In genomic region chr6:50776931-50777495, GRCm38 (mm10) we compare ENCODE assay signal across 8 mouse cellular contexts.
DNase-seq lines count a peak whose midpoint lies in the region; ATAC-seq and TF ChIP-seq lines count a peak whose summit lies in the region.

No protein-coding gene starts in this region.

- peaks cover 20% of the 10 kb centered on the region for H3K4me1 ChIP-seq in kidney, embryonic 16.5 days (ENCODE audit: insufficient read depth, low read length)
- no peaks in the 10 kb centered on the region for H3K4me1 ChIP-seq in heart, postnatal 0 days (ENCODE audit: control insufficient read depth, insufficient read depth)
- H3K4me1 ChIP-seq in midbrain, embryonic 12.5 days: peaks cover 37% of the 10 kb centered on the region

- peak overlapping the region; percentile 13; the same call in 1 of the 2 replicates for H3K27ac ChIP-seq in kidney, embryonic 16.5 days (ENCODE audit: low read length)
- H3K27ac ChIP-seq in heart, postnatal 0 days (ENCODE audit: low read depth): no peak overlapping the region
- peak overlapping the region; percentile 97 for H3K27ac ChIP-seq in midbrain, embryonic 12.5 days (replicated peaks)

- H3K4me2 ChIP-seq in kidney, embryonic 16.5 days (replicated peaks; ENCODE audit: low read depth, low read length): peak overlapping the region; percentile 44
- H3K4me2 ChIP-seq in heart, postnatal 0 days (ENCODE audit: low read depth, low read length): peak overlapping the region; percentile 36
- peak overlapping the region; percentile 34 for H3K4me2 ChIP-seq in midbrain, embryonic 12.5 days (replicated peaks)

- WGBS in kidney, embryonic 16.5 days: 5% methylated on average over 10 of the region's 10 CpGs
- 35% methylated on average over 10 of the region's 10 CpGs for WGBS in heart, postnatal 0 days
- WGBS in midbrain, embryonic 12.5 days: 4% methylated on average over 10 of the region's 10 CpGs

- no peaks in the 10 kb centered on the region for H3K27me3 ChIP-seq in kidney, embryonic 16.5 days (ENCODE audit: insufficient read depth, low read length)
- H3K27me3 ChIP-seq in heart, postnatal 0 days (ENCODE audit: control insufficient read depth, insufficient read depth, low read length): no peaks in the 10 kb centered on the region
- H3K27me3 ChIP-seq in midbrain, embryonic 12.5 days: no peaks in the 10 kb centered on the region

- no peaks in the 10 kb centered on the region for H3K36me3 ChIP-seq in kidney, embryonic 16.5 days (ENCODE audit: insufficient read depth, low read length)
- no peaks in the 10 kb centered on the region for H3K36me3 ChIP-seq in heart, postnatal 0 days (replicated peaks; ENCODE audit: control insufficient read depth, insufficient read depth, low read length)
- no peaks in the 10 kb centered on the region for H3K36me3 ChIP-seq in midbrain, embryonic 12.5 days

- ATAC-seq in kidney, embryonic 16.5 days (ENCODE audit: low FRiP score, low TSS enrichment): 0 out of 2 replicates have a peak, but pooled peaks have one; percentile 51
- no peak; the same call in 1 of the 2 replicates for ATAC-seq in heart, postnatal 0 days (ENCODE audit: insufficient read depth, low read depth)
- peak; percentile 91 for ATAC-seq in midbrain, embryonic 12.5 days (ENCODE audit: low FRiP score, low read depth)

- H3K4me3 ChIP-seq in kidney, embryonic 16.5 days (ENCODE audit: low read length): no peak overlapping the region; the same call in 1 of the 2 replicates
- no peak overlapping the region for H3K4me3 ChIP-seq in heart, postnatal 0 days (ENCODE audit: low read depth, low read length)
- no peak overlapping the region for H3K4me3 ChIP-seq in midbrain, embryonic 12.5 days

- TF ChIP-seq CTCF in heart, postnatal 0 days (IDR thresholded peaks at IDR 0.05; ENCODE audit: low read depth): no peak

- TF ChIP-seq EP300 in heart, postnatal 0 days (IDR thresholded peaks at IDR 0.05; ENCODE audit: low read depth): no peak

- DNase-seq in kidney, adult 9 months: no peak
- peak; percentile 35 for DNase-seq in embryo, embryonic 11.5 days (ENCODE audit: low read depth, low spot score)
- DNase-seq in heart, postnatal 0 days (ENCODE audit: low spot score): peak; percentile 42
- peak; percentile 75 to 76 for DNase-seq in layer of hippocampus, postnatal 36 days
- peak; percentile 86 for DNase-seq in telencephalon, adult 2 months (ENCODE audit: low read depth, low spot score)
- no peak for DNase-seq in B cell, adult 2 months

- H3K9me3 ChIP-seq in kidney, embryonic 16.5 days (ENCODE audit: low read length): no peaks in the 10 kb centered on the region
- H3K9me3 ChIP-seq in heart, postnatal 0 days (replicated peaks; ENCODE audit: control insufficient read depth, low read length): no peaks in the 10 kb centered on the region
- H3K9me3 ChIP-seq in midbrain, embryonic 12.5 days: no peaks in the 10 kb centered on the region

- no peak overlapping the region for H3K9ac ChIP-seq in kidney, embryonic 16.5 days (replicated peaks; ENCODE audit: low read length)
- H3K9ac ChIP-seq in heart, postnatal 0 days (replicated peaks; ENCODE audit: low read depth, low read length): no peak overlapping the region
- no peak overlapping the region; the same call in 1 of the 2 replicates for H3K9ac ChIP-seq in midbrain, embryonic 12.5 days (replicated peaks)

Comparison
In these comparisons a context has a peak if more than half of its experiments do, and no peak if none do; other contexts are left out.
1. DNase-seq: peak in embryo, embryonic 11.5 days (single experiment), heart, postnatal 0 days (single experiment), layer of hippocampus, postnatal 36 days (2 of 2) and telencephalon, adult 2 months (single experiment); none in kidney, adult 9 months (single experiment) and B cell, adult 2 months (0 of 2).
2. Peak in every context shown above with its lines, with median percentiles within 50 percentile points of each other: H3K4me2 ChIP-seq.